Mouse (Mus musculus) spleen, adult 2 months (tissue): ENCODE measurements around the gene Aes.

Experiments
- CTCF ChIP-seq: fragments of 200-500 bp; IDR thresholded peaks from 2 replicates; pipeline ENCODE4 v1.5.1; 2011; ENCODE audit warnings: mild to moderate bottlenecking, inconsistent platforms; ENCODE audit not compliant: insufficient read depth, insufficient read length, insufficient replicate concordance; ENCODE audit errors: extremely low read depth
- POLR2A ChIP-seq: fragments of 200-500 bp; IDR thresholded peaks from 2 replicates; pipeline ENCODE4 v1.6.1; 2011; ENCODE audit warnings: low read depth, low read length, inconsistent platforms

- TF ChIP-seq POLR2A (no peak), CTCF (no peak)
Observed at GRCm38 (mm10) chr10:81570831-81571500, 11.7 kb downstream of the Aes start.
